Mouse (Mus musculus) splenic B cell, adult 2 months (primary cell): ENCODE data around the gene Ttc17.

Experiments
- DNase-seq: peaks from one replicate; pipeline ENCODE4 v3.0.0-alpha.2; 2011; ENCODE audit warnings: low read depth, low spot score
- H3K27me3 ChIP-seq: 2 replicates; pipeline ENCODE4 v1.6.1; 2012; ENCODE audit warnings: mild to moderate bottlenecking, low read length, moderate library complexity, mixed read lengths; ENCODE audit not compliant: control insufficient read depth, poor library complexity, insufficient read depth, severe bottlenecking
- H3K36me3 ChIP-seq: 2 replicates; pipeline ENCODE4 v1.6.1; 2012; ENCODE audit warnings: mild to moderate bottlenecking, low read length, moderate library complexity, mixed read lengths; ENCODE audit not compliant: control insufficient read depth, poor library complexity, insufficient read depth, severe bottlenecking

Gene Ttc17

GRCm38 (mm10) chr2:94290483-94290882, 116.0 kb downstream of the Ttc17 start:
- DNase-seq, result peak; percentile 63
- Histone ChIP-seq H3K27me3 (no peaks in the 10 kb centered on the region), H3K36me3 (no peaks in the 10 kb centered on the region)

DNA sequence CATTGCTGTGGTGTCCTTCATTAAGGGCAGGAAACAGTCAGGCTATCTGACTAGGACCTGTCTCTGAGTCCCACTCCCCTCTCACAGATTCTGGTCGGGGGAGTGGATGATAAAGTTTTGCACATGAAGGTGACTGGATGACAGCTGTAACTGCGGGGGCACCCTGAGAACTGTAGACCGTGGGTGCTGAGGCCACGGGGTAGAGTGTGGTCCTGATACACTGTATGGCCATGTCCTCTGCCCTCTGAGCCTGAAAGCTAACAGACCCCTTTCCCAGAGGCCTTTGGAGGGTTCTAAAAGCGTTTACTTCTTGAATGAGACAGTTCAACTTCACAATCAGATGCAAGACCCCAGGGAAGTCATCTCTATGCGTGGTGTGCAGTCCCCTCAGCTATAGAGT, 116.8 kb downstream of the Ttc17 start:
- Histone ChIP-seq H3K36me3 (no peaks in the 10 kb centered on the region), H3K27me3 (no peaks in the 10 kb centered on the region)
- DNase-seq, result no peak

GRCm38 (mm10) chr2:94289169-94289568, 117.3 kb downstream of the Ttc17 start:
- Histone ChIP-seq H3K36me3 (no peaks in the 10 kb centered on the region), H3K27me3 (no peaks in the 10 kb centered on the region)
- no peak for DNase-seq

DNA sequence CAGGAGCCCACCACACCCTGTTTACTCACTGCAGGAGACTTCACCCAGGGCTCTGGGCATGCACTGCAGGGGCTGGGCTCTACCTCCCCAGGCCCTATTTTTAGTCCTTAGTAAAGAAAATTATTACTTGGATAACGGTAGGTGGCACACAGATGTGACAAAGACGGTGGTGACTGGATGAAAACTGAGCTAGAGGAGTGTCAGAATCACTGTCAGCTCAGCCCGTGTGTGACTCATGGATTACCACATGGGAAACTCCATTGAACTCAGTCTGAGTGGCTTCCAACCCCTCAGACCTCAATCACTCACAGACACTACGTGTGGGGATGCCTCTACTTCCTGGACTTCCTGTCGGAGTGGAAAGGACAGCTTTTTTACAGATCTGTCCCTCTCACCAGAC, 118.4 kb downstream of the Ttc17 start:
- Histone ChIP-seq H3K36me3 (no peaks in the 10 kb centered on the region), H3K27me3 (no peaks in the 10 kb centered on the region)
- no peak for DNase-seq

GRCm38 (mm10) chr2:94287435-94287834, 119.1 kb downstream of the Ttc17 start:
- H3K36me3 ChIP-seq, result no peaks in the 10 kb centered on the region
- DNase-seq, result no peak

GRCm38 (mm10) chr2:94283526-94283925, 123.0 kb downstream of the Ttc17 start:
- DNase-seq, result no peak

More at GRCm38 (mm10) chr2:94287435-94287834, 119.1 kb downstream of the Ttc17 start:
- H3K27me3 ChIP-seq, result no peaks in the 10 kb centered on the region

GRCm38 (mm10) chr2:94279596-94279995, 126.9 kb downstream of the Ttc17 start:
- H3K27me3 ChIP-seq, result no peaks in the 10 kb centered on the region; the same call in 1 of the 2 replicates
- no peaks in the 10 kb centered on the region for H3K36me3 ChIP-seq
- no peak for DNase-seq

More at GRCm38 (mm10) chr2:94283526-94283925, 123.0 kb downstream of the Ttc17 start:
- H3K36me3 ChIP-seq, result no peaks in the 10 kb centered on the region
- no peaks in the 10 kb centered on the region; the same call in 1 of the 2 replicates for H3K27me3 ChIP-seq

- H3K27me3 ChIP-seq, result no peaks in the 10 kb centered on the region; the same call in 1 of the 2 replicates
- no peak for DNase-seq
- H3K36me3 ChIP-seq, result no peaks in the 10 kb centered on the region
Measured at GRCm38 (mm10) chr2:94276103-94276502, 130.4 kb downstream of the Ttc17 start.

DNA sequence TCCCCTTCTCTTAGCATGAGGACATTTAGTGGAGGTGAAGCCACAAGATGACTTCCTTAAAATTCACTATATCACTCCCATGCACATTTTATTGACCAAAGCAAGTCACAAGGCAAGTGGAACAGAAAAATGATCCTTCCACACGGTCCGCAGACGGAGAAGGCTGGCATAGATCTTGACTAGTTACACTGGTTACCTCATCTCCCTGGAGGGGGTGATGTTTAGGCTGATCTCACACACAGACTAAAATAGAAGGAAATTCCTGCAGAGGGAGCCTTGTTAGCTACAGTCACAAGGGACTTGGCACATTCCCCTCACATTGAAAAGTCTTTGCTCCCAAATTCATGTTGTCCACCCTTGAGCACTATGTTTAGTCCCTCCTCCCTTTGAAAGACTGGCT, 130.8 kb downstream of the Ttc17 start:
- Histone ChIP-seq H3K36me3 (no peaks in the 10 kb centered on the region), H3K27me3 (no peaks in the 10 kb centered on the region)
- no peak for DNase-seq

DNA sequence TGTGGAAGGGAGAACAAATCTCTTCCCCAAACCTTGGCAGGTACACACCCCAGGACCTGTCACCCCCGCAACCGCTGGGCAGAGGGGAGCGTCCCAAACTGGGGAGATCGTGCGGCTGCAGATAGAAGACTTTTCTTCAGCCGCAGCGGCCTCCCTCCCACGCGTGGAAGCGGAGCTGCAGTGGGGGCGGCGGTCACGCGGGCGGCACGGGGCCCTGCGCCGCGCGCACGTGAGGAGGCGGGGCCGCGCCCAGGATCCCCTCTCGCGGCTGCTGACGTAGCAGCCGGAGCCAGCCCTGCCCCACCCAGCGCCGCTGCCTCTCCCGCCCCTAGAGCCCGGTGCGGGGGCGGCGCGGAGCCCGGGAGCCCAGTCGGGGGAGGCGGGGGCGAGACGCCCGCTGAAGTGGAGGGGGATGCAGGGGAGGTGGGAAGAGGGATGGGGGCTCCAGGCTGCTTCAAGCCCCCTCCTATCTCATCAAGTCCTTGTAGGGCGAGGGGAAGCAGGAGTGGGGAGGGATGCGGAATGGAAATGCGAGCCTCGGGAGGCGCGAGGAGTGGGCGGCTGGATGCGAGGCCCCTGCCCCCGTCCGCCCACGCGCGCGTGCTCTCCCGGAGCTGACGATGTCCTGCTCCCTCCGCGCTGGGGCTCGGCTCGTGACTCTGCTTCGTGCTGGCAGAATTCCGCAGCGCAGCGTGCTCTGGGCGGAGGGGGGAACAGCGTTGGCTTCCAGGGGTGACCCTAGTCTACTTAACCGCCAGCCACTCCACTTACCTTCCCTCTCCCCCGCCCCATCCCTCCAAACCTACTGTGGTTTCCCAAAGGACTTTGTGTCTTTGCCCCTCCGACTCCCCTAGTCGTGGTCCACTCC, 133.1 kb downstream of the Ttc17 start:
- DNase-seq, result peak; percentile 74
- H3K36me3 ChIP-seq, result no peaks in the 10 kb centered on the region
- no peaks in the 10 kb centered on the region for H3K27me3 ChIP-seq

- no peak for DNase-seq
- H3K27me3 ChIP-seq, result no peaks in the 10 kb centered on the region
- H3K36me3 ChIP-seq, result no peaks in the 10 kb centered on the region
Measured at GRCm38 (mm10) chr2:94271176-94271575, 135.3 kb downstream of the Ttc17 start.

- no peaks in the 10 kb centered on the region for H3K27me3 ChIP-seq
- DNase-seq, result no peak
- no peaks in the 10 kb centered on the region for H3K36me3 ChIP-seq
Measured at GRCm38 (mm10) chr2:94268835-94269234, 137.7 kb downstream of the Ttc17 start.

DNA sequence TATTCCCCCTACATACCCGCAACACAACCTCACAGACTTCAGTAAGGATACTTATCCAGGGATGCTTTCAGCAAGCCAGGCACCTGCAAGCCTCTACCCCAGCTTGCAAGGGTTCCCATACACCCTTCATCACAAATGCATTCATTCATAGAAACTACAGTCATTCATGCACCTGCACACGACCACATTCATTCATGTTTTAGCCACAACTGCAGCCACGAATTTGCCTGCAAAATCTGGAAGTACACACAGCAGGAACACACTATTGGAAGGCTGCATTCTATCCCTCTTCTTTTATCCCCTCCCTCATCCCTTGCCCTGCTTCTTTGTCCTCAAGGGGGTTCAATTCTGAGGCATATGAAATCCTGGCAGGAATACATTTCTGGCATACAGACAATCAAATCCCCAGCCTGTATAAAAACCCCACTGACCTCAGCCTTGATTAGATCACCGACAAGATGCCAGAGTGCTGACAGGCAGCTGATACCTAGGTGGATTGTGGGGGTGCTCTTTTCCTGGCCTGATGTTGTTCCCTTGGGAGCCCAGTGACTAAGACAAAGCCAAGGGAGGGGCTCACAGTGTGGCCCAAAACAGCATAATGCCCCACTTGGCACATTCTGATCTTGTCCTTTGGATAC, 139.2 kb downstream of the Ttc17 start:
- no peak for DNase-seq
- no peaks in the 10 kb centered on the region for H3K27me3 ChIP-seq
- H3K36me3 ChIP-seq, result no peaks in the 10 kb centered on the region

- no peaks in the 10 kb centered on the region for H3K27me3 ChIP-seq
- DNase-seq, result no peak
Measured at GRCm38 (mm10) chr2:94266381-94267160, 139.9 kb downstream of the Ttc17 start.

More at GRCm38 (mm10) chr2:94266381-94267160, 139.9 kb downstream of the Ttc17 start:
- H3K36me3 ChIP-seq, result no peaks in the 10 kb centered on the region
